Mouse (Mus musculus): ENCODE measurements around the gene Hyou1.
A peak's percentile ranks its signal among the peaks of the same experiment; 100 is the strongest.
"Not testable (repeated sequence)": the region's sequence is repeated elsewhere in the genome, so short reads cannot be mapped to it uniquely, and the experiment has no call there.

Gene Hyou1

GRCm38 (mm10) chr9:44406906-44407751, 27.8 kb downstream of the Hyou1 start, which contains the start of the genes Rps25 and Trappc4:
Gene Rps25, plus strand, starts transcription at chr9:44407139.
Gene Trappc4, minus strand, starts transcription at chr9:44407600.
- peak; percentile 97 for DNase-seq (ENCODE audit: low spot score)

GRCm38 (mm10) chr9:44407752-44408097, 28.4 kb downstream of the Hyou1 start:
- no peak for DNase-seq (ENCODE audit: low spot score)

GRCm38 (mm10) chr9:44408693-44409092, 29.4 kb downstream of the Hyou1 start:
- DNase-seq (ENCODE audit: low spot score): not testable (repeated sequence)

- DNase-seq (ENCODE audit: low spot score): no peak
Measured at GRCm38 (mm10) chr9:44410647-44411336, 31.5 kb downstream of the Hyou1 start.

GRCm38 (mm10) chr9:44411601-44412130, 32.4 kb downstream of the Hyou1 start:
- no peak for DNase-seq (ENCODE audit: low spot score)

- no peak for DNase-seq (ENCODE audit: low spot score)
Measured at GRCm38 (mm10) chr9:44412306-44412705, 33.0 kb downstream of the Hyou1 start.

GRCm38 (mm10) chr9:44412781-44413180, 33.5 kb downstream of the Hyou1 start:
- no peak for DNase-seq (ENCODE audit: low spot score)

GRCm38 (mm10) chr9:44417156-44417891, 38.0 kb downstream of the Hyou1 start:
- DNase-seq (ENCODE audit: low spot score): no peak

- peak; percentile 90 for DNase-seq (ENCODE audit: low spot score)
Measured at GRCm38 (mm10) chr9:44417892-44418363, 38.6 kb downstream of the Hyou1 start.

- DNase-seq (ENCODE audit: low spot score): no peak
Measured at GRCm38 (mm10) chr9:44418519-44419385, 39.5 kb downstream of the Hyou1 start, which contains the start of gene Ccdc84. Gene Ccdc84, minus strand, starts transcription at chr9:44418569.

- DNase-seq (ENCODE audit: low spot score): not testable (repeated sequence)
Measured at GRCm38 (mm10) chr9:44419730-44420129, 40.4 kb downstream of the Hyou1 start.

- DNase-seq (ENCODE audit: low spot score): no peak
Measured at GRCm38 (mm10) chr9:44420280-44420898, 41.1 kb downstream of the Hyou1 start.

GRCm38 (mm10) chr9:44423576-44423975, 44.3 kb downstream of the Hyou1 start:
- DNase-seq (ENCODE audit: low spot score): no peak

- DNase-seq (ENCODE audit: low spot score): no peak
Measured at GRCm38 (mm10) chr9:44432577-44433185, 53.4 kb downstream of the Hyou1 start.

GRCm38 (mm10) chr9:44435747-44436146, 56.5 kb downstream of the Hyou1 start:
- DNase-seq (ENCODE audit: low spot score): no peak

- no peak for DNase-seq (ENCODE audit: low spot score)
Measured at GRCm38 (mm10) chr9:44440961-44441360, 61.7 kb downstream of the Hyou1 start, which contains the start of gene Foxr1. Gene Foxr1, minus strand, starts transcription at chr9:44441136.
